8 mouse cellular contexts compared by ENCODE assay signal in the genomic region with DNA sequence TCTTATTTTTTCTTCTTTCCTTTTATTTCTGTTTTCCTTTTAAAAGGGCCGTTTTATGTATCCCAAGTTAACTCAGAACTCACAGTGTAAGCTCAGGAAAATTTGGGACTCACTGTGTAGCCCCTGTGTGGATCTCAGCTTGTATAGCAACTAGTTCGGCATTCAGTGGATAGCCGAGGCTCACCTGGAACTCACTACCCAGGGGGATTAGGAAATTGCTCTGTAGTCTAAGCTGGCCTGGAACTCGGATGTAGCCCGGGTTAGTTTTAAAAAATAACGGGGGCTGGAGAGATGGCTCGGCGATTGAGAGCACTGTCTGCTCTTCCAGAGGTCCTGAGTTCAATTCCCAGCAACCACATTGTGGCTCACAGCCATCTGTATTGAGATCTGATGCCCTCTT. TPM values are rescaled to one million over a fixed set of nuclear protein-coding genes. Genes with fewer than 3 reads are reported as not detected.
A peak's percentile ranks its signal among the peaks of the same experiment; 100 is the strongest.
DNase-seq lines count a peak whose midpoint lies in the region; ATAC-seq and TF ChIP-seq lines count a peak whose summit lies in the region.

No protein-coding gene starts in this region.

- H3K79me2 ChIP-seq in liver, adult 2 months (ENCODE audit: control insufficient read depth, insufficient read depth, low read length) = peaks cover 9% of the 10 kb centered on the region; the same call in 1 of the 2 replicates

- no peaks in the 10 kb centered on the region for H3K27me3 ChIP-seq in liver, adult 2 months (ENCODE audit: control insufficient read depth, insufficient read depth, low read length)
- H3K27me3 ChIP-seq in embryonic facial prominence, embryonic 10.5 days (replicated peaks; ENCODE audit: low read depth, poor library complexity, severe bottlenecking) = no peaks in the 10 kb centered on the region
- no peaks in the 10 kb centered on the region for H3K27me3 ChIP-seq in hindbrain, postnatal 0 days (ENCODE audit: insufficient read depth, low read length)
- H3K27me3 ChIP-seq in neural tube, embryonic 12.5 days (replicated peaks) = no peaks in the 10 kb centered on the region

- TF ChIP-seq POLR2A in liver, adult 2 months (IDR thresholded peaks at IDR 0.05; ENCODE audit: extremely low read depth, insufficient read depth, low read length) = no peak

- H3K4me3 ChIP-seq in liver, adult 2 months (ENCODE audit: insufficient read depth, low read depth, low read length) = peak overlapping the region; percentile 90
- H3K4me3 ChIP-seq in embryonic facial prominence, embryonic 10.5 days = peak overlapping the region; percentile 89
- peak overlapping the region; percentile 63 for H3K4me3 ChIP-seq in hindbrain, postnatal 0 days (ENCODE audit: low read length)
- peak overlapping the region; percentile 70 for H3K4me3 ChIP-seq in neural tube, embryonic 12.5 days

- ATAC-seq in hindbrain, postnatal 0 days = no peak
- ATAC-seq in neural tube, embryonic 12.5 days (ENCODE audit: low FRiP score, low read depth) = no peak

- DNase-seq in liver, adult 2 months (ENCODE audit: extremely low read depth, low read depth, low spot score) = no peak
- DNase-seq in liver = no peak
- no peak for DNase-seq in embryonic facial prominence, embryonic 10.5 days (ENCODE audit: low spot score)
- peak; percentile 18 for DNase-seq in hindbrain, postnatal 0 days (ENCODE audit: low spot score)
- no peak for DNase-seq in layer of hippocampus, adult 8-10 months (ENCODE audit: low spot score in 2 of 2)
- no peak for DNase-seq in layer of hippocampus, postnatal 14 days (ENCODE audit: low spot score in 2 of 2)
- DNase-seq in gastrocnemius, postnatal 36 days = no peak

- H3K4me2 ChIP-seq in hindbrain, postnatal 0 days (ENCODE audit: low read depth, low read length) = peak overlapping the region; percentile 67
- H3K4me2 ChIP-seq in neural tube, embryonic 12.5 days (replicated peaks) = peak overlapping the region; percentile 66

- H3K9me3 ChIP-seq in embryonic facial prominence, embryonic 10.5 days = no peaks in the 10 kb centered on the region
- no peaks in the 10 kb centered on the region for H3K9me3 ChIP-seq in hindbrain, postnatal 0 days (ENCODE audit: low read length)
- no peaks in the 10 kb centered on the region for H3K9me3 ChIP-seq in neural tube, embryonic 12.5 days

- peak overlapping the region; percentile 86 for H3K9ac ChIP-seq in liver, adult 2 months (ENCODE audit: low read depth, low read length)
- H3K9ac ChIP-seq in hindbrain, postnatal 0 days (replicated peaks; ENCODE audit: low read length) = peak overlapping the region; percentile 58
- H3K9ac ChIP-seq in neural tube, embryonic 12.5 days = peak overlapping the region; percentile 72

- H3K27ac ChIP-seq in liver, adult 2 months (replicated peaks; ENCODE audit: insufficient read depth, low read depth, low read length) = peak overlapping the region; percentile 42; the same call in 1 of the 2 replicates
- H3K27ac ChIP-seq in embryonic facial prominence, embryonic 10.5 days (replicated peaks) = peak overlapping the region; percentile 87
- peak overlapping the region; percentile 77 for H3K27ac ChIP-seq in hindbrain, postnatal 0 days
- H3K27ac ChIP-seq in neural tube, embryonic 12.5 days = peak overlapping the region; percentile 53; the same call in 1 of the 2 replicates

- intact Hi-C loops in gastrocnemius, postnatal 36 days (cut with DNase I) = no loop called here

- WGBS in liver, adult 2 months = 9% methylated on average over 8 of the region's 8 CpGs
- WGBS in embryonic facial prominence, embryonic 10.5 days = 10% methylated on average over 8 of the region's 8 CpGs
- 12% methylated on average over 8 of the region's 8 CpGs for WGBS in hindbrain, postnatal 0 days
- 9% methylated on average over 8 of the region's 8 CpGs for WGBS in neural tube, embryonic 12.5 days

- H3K4me1 ChIP-seq in liver, adult 2 months (ENCODE audit: control insufficient read depth, insufficient read depth, low read length) = peaks cover 6% of the 10 kb centered on the region
- H3K4me1 ChIP-seq in embryonic facial prominence, embryonic 10.5 days = peaks cover 19% of the 10 kb centered on the region
- H3K4me1 ChIP-seq in hindbrain, postnatal 0 days (ENCODE audit: insufficient read depth, low read length) = peaks cover 3% of the 10 kb centered on the region; the same call in 1 of the 2 replicates
- peaks cover 13% of the 10 kb centered on the region; the same call in 1 of the 2 replicates for H3K4me1 ChIP-seq in neural tube, embryonic 12.5 days

- no peak for TF ChIP-seq CTCF in liver, adult 2 months (IDR thresholded peaks at IDR 0.05; ENCODE audit: low read depth, low read length)
- no peak for TF ChIP-seq CTCF in hindbrain, postnatal 0 days (IDR thresholded peaks at IDR 0.05; ENCODE audit: low read depth)

- H3K36me3 ChIP-seq in liver, adult 2 months (ENCODE audit: control insufficient read depth, insufficient read depth, low read length) = peaks cover 13% of the 10 kb centered on the region; the same call in 1 of the 2 replicates
- peaks cover 38% of the 10 kb centered on the region for H3K36me3 ChIP-seq in embryonic facial prominence, embryonic 10.5 days (replicated peaks)
- peaks cover 8% of the 10 kb centered on the region for H3K36me3 ChIP-seq in hindbrain, postnatal 0 days (ENCODE audit: insufficient read depth, low read length)
- peaks cover 10% of the 10 kb centered on the region for H3K36me3 ChIP-seq in neural tube, embryonic 12.5 days

RNA-seq across cellular contexts. Expression of gene Tyw1, which starts 1.9 kb away (rescaled TPM):
- 12.8 and 13.3 TPM in 2 replicates for total RNA-seq in liver, adult 2 months (2014; rRNA removed)
- 6.8 and 8.0 TPM in 2 replicates for polyA plus RNA-seq in liver, adult 2 months (2012; rRNA removed)
- 32.8 and 33.2 TPM in 2 replicates for polyA plus RNA-seq in embryonic facial prominence, embryonic 10.5 days (2016; fragmentation: Nextera tagmentation; extraction: Ambion mirVana)
- 20.5 and 22.7 TPM in 2 replicates for total RNA-seq in hindbrain, postnatal 0 days (2014; rRNA removed)
- 17.6 and 18.1 TPM in 2 replicates for polyA plus RNA-seq in hindbrain, postnatal 0 days (2015; fragmentation: Nextera tagmentation; extraction: Ambion mirVana)
- 27.7 and 29.5 TPM in 2 replicates for polyA plus RNA-seq in neural tube, embryonic 12.5 days (2016; fragmentation: Nextera tagmentation; extraction: Ambion mirVana)
- 10 to 100 TPM; 15.4 to 19.8 (median 16.6) TPM for total RNA-seq in layer of hippocampus, adult 8-10 months (2022)
- 10 to 100 TPM; 17.3 to 18.0 TPM for total RNA-seq in layer of hippocampus, postnatal 14 days (2021)
- 10 to 100 TPM in 1 of 2 experiments, 1 to 10 TPM in 1; 9.6 to 10.3 TPM for total RNA-seq in gastrocnemius, postnatal 36 days (2021)

RNA-seq across cellular contexts. Expression of gene Sbds, which starts 2.0 kb away (rescaled TPM):
- total RNA-seq in liver, adult 2 months (2014; rRNA removed) = 36.9 and 42.5 TPM in 2 replicates
- 25.9 and 29.4 TPM in 2 replicates for polyA plus RNA-seq in liver, adult 2 months (2012; rRNA removed)
- polyA plus RNA-seq in embryonic facial prominence, embryonic 10.5 days (2016; fragmentation: Nextera tagmentation; extraction: Ambion mirVana) = 69.9 and 75.6 TPM in 2 replicates
- total RNA-seq in hindbrain, postnatal 0 days (2014; rRNA removed) = 14.9 and 21.5 TPM in 2 replicates
- polyA plus RNA-seq in hindbrain, postnatal 0 days (2015; fragmentation: Nextera tagmentation; extraction: Ambion mirVana) = 52.3 and 57.2 TPM in 2 replicates
- 75.5 and 76.7 TPM in 2 replicates for polyA plus RNA-seq in neural tube, embryonic 12.5 days (2016; fragmentation: Nextera tagmentation; extraction: Ambion mirVana)
- total RNA-seq in layer of hippocampus, adult 8-10 months (2022) = 10 to 100 TPM; 74.0 to 79.4 (median 77.6) TPM
- total RNA-seq in layer of hippocampus, postnatal 14 days (2021) = 10 to 100 TPM; 61.8 to 62.4 TPM
- 10 to 100 TPM; 24.1 to 24.6 TPM for total RNA-seq in gastrocnemius, postnatal 36 days (2021)

RNA-seq across cellular contexts. Expression of gene Tmem248, which starts 40.4 kb away (rescaled TPM):
- total RNA-seq in liver, adult 2 months (2014; rRNA removed) = 19.8 and 26.6 TPM in 2 replicates
- polyA plus RNA-seq in liver, adult 2 months (2012; rRNA removed) = 28.9 and 34.3 TPM in 2 replicates
- 37.7 and 39.1 TPM in 2 replicates for polyA plus RNA-seq in embryonic facial prominence, embryonic 10.5 days (2016; fragmentation: Nextera tagmentation; extraction: Ambion mirVana)
- 37.1 and 51.2 TPM in 2 replicates for total RNA-seq in hindbrain, postnatal 0 days (2014; rRNA removed)
- 26.5 and 30.5 TPM in 2 replicates for polyA plus RNA-seq in hindbrain, postnatal 0 days (2015; fragmentation: Nextera tagmentation; extraction: Ambion mirVana)
- polyA plus RNA-seq in neural tube, embryonic 12.5 days (2016; fragmentation: Nextera tagmentation; extraction: Ambion mirVana) = 30.7 and 31.6 TPM in 2 replicates
- 10 to 100 TPM; 40.7 to 43.8 (median 41.8) TPM for total RNA-seq in layer of hippocampus, adult 8-10 months (2022)
- 10 to 100 TPM; 32.5 to 32.6 TPM for total RNA-seq in layer of hippocampus, postnatal 14 days (2021)
- 10 to 100 TPM; 30.9 to 43.7 TPM for total RNA-seq in gastrocnemius, postnatal 36 days (2021)
